Mouse (Mus musculus): Measurements from ENCODE around the gene Baz2a.
"Not testable (repeated sequence)": the region's sequence is repeated elsewhere in the genome, so short reads cannot be mapped to it uniquely, and the experiment has no call there.

Baz2a gene

DNA sequence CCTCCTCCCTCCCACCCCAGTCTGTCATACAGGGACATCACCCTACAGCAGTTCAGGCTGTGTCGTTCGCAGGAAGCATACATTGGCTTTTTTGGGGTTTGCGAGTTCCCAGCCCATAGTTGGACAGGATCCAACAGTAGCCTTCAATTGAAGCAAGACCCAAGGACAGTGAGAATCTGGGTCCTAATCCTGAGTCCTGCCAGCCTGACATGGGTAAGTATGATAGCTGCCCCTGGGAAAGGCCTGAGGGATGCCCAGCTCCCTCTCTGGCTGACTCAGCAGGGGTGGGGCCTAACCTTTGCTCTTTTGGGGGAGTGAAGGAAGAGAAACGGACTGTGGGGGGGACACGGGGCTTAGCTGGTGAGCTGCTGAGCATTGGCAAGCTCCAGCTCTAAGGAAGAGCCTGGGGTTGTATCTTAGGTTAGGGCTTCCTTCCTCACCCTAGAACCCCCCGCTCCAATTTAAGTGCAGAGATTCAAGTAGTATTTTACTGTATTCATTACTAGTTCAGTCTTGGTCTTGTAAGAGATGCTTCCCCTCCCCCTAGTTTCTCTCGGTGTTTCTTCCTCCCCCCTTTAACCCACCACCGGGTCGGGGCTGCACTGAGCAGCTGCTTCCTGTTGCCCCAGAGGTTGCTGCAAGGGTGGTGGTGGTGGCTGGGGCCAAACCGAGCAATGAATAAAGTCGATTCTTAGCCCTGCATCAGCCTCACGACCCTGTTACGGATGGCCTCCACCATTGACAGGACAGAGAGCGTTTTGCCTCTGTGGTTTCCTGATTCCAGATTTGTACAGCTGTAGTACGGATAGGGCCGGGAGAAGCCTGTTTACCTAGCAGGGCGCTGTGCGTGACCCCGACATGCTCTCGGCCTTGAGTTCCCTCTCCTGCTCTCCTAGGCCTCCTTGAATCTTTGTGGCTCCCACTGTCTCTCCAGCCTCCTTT is at the start of gene Baz2a:
Gene Baz2a, plus strand, starts transcription at position 14 of the 942 bp plus-strand sequence.
- no peak for DNase-seq (ENCODE audit: low read depth, low spot score)

DNA sequence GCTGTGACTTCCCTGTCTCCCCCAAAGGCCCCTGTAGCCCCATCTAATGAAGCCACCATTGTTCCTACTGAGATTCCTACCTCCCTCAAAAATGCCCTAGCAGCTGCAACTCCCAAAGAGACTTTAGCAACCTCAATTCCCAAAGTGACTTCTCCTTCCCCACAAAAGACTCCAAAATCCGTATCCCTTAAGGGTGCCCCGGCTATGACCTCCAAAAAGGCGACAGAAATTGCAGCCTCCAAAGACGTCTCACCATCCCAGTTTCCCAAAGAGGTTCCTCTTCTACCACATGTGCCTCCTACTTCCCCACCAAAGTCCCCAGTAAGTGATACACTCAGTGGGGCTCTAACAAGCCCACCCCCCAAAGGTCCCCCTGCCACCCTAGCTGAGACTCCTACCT is 49.7 kb upstream of the Baz2a start:
- DNase-seq (ENCODE audit: low read depth, low spot score): no peak

DNA sequence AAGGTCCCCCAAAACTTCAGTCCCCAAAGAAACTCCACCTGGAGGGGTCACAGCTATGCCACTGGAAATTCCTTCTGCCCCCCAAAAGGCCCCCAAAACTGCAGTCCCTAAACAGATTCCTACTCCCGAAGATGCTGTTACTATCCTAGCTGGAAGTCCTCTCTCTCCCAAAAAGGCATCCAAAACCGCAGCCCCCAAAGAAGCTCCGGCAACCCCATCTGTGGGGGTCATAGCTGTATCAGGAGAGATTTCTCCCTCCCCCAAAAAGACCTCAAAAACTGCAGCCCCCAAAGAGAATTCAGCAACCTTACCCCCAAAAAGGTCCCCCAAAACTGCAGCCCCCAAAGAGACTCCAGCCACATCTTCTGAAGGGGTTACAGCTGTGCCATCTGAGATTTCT is 48.9 kb upstream of the Baz2a start:
- no peak for DNase-seq (ENCODE audit: low read depth, low spot score)

DNA sequence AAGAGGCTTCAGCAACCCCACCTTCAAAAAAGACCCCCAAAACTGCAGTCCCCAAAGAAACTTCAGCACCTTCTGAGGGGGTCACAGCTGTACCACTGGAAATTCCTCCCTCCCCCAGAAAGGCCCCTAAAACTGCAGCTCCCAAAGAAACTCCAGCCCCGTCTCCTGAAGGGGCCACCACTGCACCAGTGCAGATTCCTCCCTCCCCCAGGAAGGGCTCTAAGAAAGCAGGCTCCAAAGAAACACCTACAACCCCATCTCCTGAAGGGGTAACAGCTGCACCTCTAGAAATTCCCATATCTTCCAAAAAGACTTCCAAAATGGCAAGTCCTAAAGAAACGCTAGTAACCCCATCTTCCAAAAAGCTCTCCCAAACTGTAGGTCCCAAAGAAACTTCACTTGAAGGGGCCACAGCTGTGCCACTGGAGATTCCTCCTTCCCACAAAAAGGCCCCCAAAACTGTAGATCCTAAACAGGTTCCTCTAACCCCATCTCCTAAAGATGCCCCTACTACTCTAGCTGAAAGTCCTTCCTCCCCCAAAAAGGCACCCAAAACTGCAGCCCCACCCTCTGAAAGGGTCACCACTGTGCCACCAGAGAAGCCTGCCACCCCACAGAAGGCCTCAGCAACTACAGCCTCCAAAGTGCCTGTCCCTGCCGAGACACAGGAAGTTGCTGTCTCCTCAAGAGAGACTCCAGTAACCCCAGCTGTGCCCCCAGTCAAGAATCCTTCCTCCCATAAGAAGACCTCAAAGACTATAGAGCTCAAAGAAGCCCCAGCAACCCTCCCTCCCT is 48.1 kb upstream of the Baz2a start:
- DNase-seq (ENCODE audit: low read depth, low spot score): no peak

DNA sequence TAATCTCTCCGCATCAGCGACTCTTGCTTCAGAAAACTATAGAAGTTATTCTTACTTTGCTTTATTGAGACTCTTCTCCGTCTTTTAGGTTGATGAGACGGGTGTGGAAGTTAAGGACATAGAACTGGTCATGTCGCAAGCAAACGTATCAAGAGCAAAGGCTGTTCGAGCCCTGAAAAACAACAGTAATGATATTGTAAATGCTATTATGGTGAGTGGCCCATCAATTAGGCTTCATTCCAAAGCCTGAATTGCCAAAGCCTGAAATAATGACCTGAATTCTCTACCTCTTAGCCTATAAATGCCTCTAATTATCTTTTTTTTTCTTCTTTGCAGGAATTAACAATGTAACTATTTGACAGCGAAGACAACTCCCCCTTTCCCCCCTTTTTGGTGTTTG is 43.2 kb upstream of the Baz2a start:
- no peak for DNase-seq (ENCODE audit: low read depth, low spot score)

DNA sequence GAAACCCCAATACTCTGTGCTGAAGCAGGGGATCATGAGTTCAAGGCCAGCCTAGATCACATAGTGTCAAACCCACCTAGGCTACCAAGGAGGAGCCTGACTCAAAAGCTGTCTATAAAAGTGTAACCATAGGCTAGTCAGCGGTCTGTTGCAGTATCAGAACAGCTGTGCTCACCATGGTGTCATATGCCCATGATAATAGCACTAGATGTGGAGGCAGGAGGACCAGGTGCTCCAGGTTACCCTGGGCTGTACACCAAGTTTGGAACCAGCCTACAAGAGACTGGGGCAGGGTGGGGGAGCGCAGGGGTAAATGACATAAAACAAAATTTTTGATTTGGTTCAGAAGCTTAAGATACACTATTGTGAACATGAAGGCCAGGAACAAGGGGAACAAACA is 41.6 kb upstream of the Baz2a start:
- DNase-seq (ENCODE audit: low read depth, low spot score): no peak

DNA sequence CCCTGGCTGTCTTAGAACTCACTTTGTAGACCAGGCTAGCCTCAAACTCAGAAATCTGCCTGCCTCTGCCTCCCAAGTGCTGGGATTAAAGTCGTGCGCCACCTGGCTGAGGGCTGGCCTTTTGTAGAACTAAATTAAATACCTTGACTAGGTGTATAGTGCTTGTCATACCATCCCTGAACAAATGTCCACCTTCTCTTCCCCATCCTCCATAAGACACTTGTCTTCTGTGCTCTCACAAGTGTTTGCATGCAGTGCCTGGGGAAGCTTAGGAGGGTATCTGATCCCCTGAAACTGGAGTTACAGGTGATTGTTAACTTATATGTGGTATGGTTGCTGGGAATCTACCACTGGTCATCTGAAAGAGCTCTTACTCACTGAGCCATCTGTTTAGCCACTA is 41.0 kb upstream of the Baz2a start:
- no peak for DNase-seq (ENCODE audit: low read depth, low spot score)

DNA sequence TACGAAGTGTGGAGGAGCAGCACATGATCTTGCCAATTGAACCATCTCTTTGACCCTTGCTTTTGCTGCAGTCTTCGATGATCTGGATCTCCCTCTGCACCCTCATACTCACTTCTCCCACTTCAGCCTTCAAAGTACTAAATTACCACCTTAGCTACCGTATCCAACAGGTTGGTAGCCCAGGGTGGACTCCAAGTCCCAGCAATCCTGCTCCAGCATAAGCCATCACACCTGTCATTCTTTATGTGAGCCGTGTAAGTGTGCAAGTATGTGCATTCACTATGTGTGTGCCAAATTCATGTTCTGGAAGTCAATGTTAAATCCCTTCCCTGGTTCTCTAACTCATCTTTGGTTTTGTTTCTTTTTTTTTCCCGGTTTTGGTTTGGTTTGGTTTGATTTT is 39.8 kb upstream of the Baz2a start:
- DNase-seq (ENCODE audit: low read depth, low spot score): no peak

DNA sequence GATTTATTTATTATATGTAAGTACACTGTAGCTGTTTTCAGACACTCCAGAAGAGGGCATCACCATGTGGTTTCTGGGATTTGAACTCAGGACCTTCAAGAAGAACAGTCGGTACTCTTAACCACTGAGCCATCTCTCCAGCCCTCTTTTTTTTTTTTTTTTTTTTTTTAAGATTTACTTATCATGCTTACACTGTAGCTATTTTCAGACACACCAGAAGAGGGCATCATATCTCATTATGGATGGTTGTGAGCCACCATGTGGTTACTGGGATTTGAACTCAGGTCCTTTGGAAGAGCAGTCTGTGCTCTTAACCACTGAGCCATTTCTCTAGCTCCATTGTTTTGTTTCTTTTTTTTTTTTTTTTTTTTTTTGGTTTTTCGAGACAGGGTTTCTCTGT is 39.2 kb upstream of the Baz2a start:
- DNase-seq (ENCODE audit: low read depth, low spot score): not testable (repeated sequence)

DNA sequence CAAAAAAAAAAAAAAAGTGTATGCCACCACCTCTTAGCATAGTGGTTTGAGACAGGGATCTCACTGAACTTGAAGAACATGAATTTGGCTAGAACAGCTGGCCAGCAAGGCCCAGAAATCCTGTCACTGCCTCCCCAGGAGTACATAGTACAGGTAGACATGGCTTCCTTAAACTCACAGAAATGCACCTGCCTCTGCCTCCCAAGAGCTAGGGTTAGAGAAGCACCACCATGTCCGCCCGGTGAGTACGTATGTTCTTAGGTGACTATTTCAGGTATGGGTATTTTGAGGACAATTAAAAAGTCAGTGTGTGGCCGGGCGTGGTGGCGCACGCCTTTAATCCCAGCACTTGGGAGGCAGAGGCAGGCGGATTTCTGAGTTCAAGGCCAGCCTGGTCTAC is 38.4 kb upstream of the Baz2a start:
- no peak for DNase-seq (ENCODE audit: low read depth, low spot score)

DNA sequence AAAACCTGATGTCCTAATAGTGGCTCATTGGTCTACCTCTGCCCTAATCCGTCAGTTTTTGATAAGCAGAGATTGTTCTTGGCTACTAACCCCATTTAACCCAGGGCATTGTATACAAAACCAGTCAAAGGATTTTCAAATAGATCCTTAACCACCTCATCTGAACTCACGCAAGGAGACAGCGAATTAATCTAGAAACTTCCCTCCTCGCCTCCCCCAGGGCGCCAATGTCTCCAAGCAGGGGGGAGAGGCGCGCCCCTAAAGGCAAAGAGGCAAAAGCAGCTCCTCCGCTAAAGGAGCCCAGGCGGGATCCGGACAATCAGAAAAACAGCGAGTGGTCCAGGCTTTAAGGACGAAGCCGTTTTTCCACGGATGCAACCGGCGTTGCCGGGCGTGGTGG is 33.2 kb upstream of the Baz2a start:
- no peak for DNase-seq (ENCODE audit: low read depth, low spot score)

DNA sequence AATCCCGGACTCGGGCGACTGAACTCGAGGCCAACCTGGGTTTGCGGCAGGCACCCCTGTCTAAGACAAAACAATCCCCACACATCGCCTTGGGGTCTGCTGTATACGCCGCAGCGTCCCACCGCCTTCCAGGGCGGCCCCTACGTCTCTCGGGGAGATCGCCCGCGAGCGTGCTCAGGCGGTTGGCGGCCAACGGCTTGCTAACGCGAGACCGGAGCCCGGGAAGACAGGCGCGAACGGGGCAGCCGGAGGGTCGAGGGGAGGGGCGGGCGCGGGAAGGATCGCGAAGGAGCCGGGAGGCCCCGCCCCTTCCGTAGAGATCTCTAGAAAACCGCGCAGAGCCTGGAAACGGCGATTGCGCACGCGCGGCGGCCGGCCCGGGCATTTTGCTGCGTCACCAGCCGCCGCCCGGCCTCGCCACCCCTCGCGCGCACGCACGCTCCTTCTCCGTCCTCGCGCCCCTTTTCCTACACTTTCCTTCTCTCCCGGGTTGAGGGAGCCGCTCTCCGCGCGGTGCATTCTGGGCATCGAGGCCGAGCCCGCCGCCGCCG is 32.7 kb upstream of the Baz2a start, which contains the start of gene Ptges3:
Gene Ptges3, plus strand, starts transcription at position 354 of the 551 bp plus-strand sequence.
- DNase-seq (ENCODE audit: low read depth, low spot score): peak; percentile 88

DNA sequence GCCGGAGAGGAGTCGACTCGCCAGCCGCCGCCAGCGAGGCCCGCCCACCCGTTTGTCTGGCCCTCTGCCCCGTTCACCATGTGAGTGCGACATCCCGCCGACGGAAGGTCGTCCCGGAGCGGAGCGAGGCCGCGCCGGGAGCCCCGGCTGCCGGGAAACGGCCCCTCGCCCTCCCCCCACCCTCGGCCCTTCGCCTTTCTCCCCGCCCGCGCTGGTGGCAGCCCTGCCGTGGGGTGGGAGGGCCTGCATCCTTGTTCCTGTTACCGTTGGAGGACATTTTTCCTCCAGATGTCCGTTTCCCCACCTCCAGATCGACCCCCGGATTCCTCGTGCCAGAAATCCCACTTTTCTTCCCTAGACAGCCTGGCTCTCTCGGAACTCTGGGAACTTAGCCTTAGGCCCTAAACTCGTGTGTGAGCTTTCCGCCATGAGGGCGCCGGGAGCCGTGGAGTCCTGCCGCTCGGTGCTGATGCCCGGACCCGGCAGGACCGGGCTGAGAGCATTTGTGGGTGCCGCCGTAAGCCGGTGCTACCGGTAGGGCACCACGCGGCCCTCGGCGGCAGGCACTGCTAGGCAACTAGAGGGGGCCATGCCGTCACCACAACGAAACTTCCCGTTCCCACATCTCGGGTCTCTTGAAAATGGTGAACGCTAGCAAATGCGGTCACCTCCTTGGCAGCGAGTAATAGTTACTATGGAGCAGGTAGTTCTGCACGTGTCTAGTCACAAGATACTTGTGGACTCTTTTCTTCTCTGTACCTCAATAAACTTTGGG is 32.0 kb upstream of the Baz2a start:
- peak; percentile 23 for DNase-seq (ENCODE audit: low read depth, low spot score)

DNA sequence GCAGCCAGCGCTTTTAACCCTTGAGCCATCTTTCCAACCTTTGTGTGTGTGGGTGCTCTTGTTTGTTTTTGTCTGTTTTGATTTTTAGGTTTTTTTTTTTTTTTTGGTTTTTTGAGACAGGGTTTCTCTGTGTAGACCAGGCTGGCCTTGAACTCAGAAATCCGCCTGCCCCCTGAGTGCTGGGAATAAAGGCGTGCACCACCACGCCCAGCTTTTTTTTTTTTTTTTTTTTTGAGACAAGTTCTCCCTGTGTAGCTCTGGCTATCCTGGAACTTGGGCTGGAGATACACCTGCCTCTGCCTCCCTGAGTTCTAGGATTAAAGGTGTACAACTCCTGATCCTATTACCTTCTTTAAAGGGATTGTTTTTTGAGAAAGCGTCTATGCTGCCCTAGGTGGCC is 30.3 kb upstream of the Baz2a start:
- no peak for DNase-seq (ENCODE audit: low read depth, low spot score)

DNA sequence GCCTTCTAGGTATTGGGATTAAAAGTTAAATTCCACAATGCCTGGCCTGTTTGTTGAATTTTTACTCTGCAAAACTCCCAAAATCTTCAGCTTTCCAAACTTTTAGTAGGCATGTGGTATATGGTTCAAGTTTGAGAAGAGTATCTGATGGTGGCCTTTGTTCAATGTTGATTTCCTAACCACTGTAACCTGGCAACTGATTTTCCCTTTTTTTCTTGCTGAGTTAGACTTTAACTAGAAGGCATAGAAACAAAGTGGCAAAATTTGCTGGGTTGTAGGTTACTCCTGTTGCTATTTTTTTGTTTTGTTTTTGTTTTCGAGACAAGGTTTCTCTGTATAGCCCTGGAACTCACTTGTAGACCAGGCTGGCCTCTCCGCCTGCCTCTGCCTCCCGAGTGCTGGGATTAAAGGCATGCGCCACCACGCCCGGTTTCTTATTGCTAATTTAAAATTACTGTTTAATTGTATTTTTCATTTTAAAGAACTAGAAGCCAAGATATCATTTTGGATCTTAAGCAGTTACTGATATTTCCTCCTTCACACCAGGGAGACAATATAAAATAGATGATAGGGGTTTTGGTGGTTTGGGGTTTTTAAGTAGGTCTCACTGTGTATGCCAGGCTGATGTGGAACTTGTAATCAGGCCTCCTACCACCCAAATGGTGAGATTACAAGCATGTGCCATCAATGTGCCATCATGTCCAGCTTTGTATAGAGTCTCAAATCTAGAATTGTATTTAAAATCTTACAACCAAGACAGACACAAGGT is 29.0 kb upstream of the Baz2a start:
- no peak for DNase-seq (ENCODE audit: low read depth, low spot score)

DNA sequence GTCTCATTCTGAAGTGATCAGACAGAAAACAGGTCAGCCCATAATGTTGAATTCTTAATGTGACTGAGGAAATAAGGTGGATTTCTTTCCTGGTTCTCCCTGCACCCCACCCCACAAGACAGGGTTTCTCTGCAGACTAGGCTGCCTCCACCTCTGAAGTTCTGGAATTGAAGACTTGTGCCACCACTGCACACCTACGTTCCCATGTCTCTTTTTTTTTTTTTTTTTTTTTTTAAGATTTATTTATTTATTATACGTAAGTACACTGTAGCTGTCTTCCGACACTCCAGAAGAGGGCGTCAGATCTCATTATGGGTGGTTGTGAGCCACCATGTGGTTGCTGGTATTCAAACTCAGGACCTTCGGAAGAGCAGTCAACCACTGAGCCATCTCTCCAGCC is 25.3 kb upstream of the Baz2a start:
- no peak for DNase-seq (ENCODE audit: low read depth, low spot score)

DNA sequence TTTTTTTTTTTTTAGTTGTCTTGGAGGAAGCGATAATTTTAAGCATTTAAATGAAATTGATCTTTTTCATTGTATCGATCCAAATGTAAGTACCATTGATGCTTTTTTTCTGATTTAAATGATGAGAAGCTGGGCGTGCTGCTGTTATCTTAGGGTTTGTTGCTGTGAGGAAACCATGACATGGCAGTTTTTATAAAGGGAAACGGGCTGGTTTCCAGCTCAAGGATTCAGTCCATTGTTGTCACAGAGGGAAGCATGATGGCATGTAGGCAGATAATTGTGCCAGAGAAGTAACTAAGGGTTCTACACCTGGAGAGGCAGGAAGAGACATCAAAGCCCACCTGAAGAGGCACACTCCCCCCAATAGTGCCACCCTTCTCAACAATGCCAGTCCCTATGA is 22.2 kb upstream of the Baz2a start:
- no peak for DNase-seq (ENCODE audit: low read depth, low spot score)

DNA sequence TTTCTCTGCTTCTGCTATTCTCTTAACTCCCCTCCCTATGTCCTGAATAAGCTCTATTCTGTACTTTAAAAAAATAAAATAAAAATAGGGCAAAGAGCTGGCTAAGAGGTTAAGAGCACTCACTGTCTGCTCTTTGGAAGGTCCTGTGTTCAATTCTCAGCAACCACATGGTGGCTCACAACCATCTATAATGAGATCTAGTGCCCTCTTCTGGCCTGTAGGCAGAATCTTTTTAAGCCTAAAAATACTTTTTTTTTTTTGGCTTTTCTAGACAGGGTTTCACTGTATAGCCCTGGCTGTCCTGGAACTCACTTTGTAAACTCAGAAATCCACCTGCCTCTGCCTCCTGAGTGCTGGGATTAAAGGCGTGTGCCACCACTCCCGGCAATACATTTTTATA is 20.9 kb upstream of the Baz2a start:
- not testable (repeated sequence) for DNase-seq (ENCODE audit: low read depth, low spot score)

DNA sequence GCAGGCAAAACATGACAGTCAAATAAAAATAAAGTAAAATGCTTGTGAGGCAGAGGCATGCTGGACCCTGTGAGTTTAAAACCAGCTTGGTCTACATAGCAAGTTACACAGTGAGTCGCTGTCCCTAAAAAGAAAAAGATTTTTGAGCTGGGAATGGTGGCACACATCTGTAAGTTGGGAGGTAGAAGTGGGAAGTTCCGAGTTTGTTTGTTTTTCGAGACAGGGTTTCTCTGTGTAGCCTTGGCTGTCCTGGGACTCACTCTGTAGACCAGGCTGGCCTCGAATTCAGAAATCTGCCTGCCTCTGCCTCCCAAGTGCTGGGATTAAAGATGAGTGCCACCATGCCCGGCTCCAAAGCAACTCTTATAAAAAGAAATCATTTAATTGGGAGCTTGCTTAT is 13.1 kb upstream of the Baz2a start:
- not testable (repeated sequence) for DNase-seq (ENCODE audit: low read depth, low spot score)

DNA sequence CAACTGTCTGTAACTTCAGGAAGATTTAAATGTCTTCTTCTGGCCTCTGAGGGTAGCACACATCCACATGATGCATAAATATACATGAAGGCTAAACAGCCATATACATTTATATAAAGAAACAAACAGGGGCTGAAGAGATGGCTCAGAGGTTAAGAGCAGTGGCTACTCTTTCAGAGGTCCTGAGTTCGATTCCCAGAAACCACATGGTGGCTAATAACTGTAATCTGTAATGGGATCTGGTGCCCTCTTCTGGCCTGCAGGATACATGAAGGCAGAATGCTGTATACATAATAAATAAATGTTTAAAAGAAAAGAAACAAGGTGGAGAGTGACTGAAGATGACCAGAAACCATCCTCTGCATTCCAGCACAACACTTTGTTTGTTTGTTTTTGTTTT is 10.9 kb upstream of the Baz2a start:
- no peak for DNase-seq (ENCODE audit: low read depth, low spot score)

All from telencephalon, adult 2 months (tissue).